Mouse (Mus musculus) embryo, embryonic 11.5 days (tissue): ENCODE measurements around the gene 2210016F16Rik.
"Not testable (repeated sequence)": the region's sequence is repeated elsewhere in the genome, so short reads cannot be mapped to it uniquely, and the experiment has no call there.

ENCODE experiments used
- DNase-seq: peaks from one replicate; pipeline ENCODE4 v3.0.0-alpha.2; 2012; ENCODE audit warnings: low read depth, low spot score

Gene 2210016F16Rik

DNA sequence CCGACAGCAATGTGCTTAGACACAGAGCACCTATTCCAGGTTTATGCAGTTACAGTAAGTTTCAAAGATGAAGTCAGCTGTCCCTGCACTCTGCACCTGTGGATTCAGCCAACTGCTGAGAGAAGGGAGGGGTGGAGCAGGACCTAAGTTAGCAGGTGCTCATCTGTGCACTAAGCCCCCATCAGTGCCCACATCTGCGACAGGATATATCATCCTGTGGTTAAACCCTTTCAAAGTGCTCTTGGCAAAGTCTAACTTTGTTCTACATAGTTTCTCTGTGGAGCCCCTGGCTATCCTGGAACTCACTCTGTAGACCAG, 11.9 kb downstream of the 2210016F16Rik start:
- no peak for DNase-seq

DNA sequence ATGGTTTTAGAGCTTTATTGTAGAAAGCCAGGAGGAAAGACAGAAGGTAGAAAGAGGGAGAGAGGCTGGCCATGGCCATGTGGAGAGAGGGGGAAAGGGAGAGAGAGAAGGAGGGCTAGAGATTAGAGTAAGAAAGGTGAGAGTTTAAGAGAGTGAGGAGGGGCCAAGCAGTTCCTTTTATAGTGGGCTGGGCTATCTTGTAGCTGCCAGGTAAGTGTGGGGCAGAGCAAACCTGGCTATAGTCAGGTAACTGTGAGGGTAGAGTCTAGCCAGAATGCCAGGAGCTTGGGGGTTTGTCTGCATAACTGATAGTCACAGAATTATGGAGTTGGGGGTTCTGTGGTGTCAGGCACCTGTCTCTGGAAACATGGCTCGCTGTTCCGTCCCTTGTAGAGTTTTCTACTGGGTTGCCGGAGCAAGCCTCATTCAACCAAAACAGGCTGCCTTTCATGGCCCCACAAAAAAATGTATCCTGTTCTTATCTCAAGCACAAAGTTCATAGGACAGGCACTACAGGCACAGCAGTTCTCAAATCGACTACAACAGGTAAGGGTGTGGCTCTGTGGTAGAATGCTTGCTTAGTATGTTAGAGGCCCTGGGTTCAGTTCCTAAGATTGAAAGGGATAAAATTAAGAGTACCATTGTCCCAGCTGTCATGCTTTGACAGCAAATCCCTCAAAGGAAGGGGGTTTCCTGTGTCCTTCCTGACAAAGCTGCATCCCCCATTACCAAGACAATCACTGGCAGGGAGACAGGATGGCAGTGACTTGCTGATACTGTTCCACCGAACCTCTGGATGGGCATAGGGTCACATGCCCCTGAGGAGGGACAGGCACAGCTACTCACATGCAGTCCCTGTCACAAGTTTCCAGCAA, 12.5 kb downstream of the 2210016F16Rik start:
- DNase-seq, result no peak

- no peak for DNase-seq
These were observed 16.2 kb downstream of the 2210016F16Rik start for GRCm38 (mm10) chr13:58368835-58369234.

GRCm38 (mm10) chr13:58367641-58368040, 17.4 kb downstream of the 2210016F16Rik start:
- no peak for DNase-seq

GRCm38 (mm10) chr13:58366373-58366772, 18.7 kb downstream of the 2210016F16Rik start:
- DNase-seq, result no peak

- DNase-seq, result not testable (repeated sequence)
These were observed 19.8 kb downstream of the 2210016F16Rik start for GRCm38 (mm10) chr13:58365179-58365578.

- DNase-seq, result no peak
These were observed 20.5 kb downstream of the 2210016F16Rik start for GRCm38 (mm10) chr13:58364353-58365175.

GRCm38 (mm10) chr13:58359304-58359653, 25.7 kb downstream of the 2210016F16Rik start:
- no peak for DNase-seq

- peak; percentile 83 for DNase-seq
These were observed 26.3 kb downstream of the 2210016F16Rik start, which contains the start of gene Kif27 for GRCm38 (mm10) chr13:58358629-58359303. Kif27 (minus strand) TSS chr13:58359122.

- no peak for DNase-seq
These were observed 32.0 kb downstream of the 2210016F16Rik start for GRCm38 (mm10) chr13:58352996-58353395.

GRCm38 (mm10) chr13:58350606-58351005, 34.4 kb downstream of the 2210016F16Rik start:
- DNase-seq, result no peak

DNA sequence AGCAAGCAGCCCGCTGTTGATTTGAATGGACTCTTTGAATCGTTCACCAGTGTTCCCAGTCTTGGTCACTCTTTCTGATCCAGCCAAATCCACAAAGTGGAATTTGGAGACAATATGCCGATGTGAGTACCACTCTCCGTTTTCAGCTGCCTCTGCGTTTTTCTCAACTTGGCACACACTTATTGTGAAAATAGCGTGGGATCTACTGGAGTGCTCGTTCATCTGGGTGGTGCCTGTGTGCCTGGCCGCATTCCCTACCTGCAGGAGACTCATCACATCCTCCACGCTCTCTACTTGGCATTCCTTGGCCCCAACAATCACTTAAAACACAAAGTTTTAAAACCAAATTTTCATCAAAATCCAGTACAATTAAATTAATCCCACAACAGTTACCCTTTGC, 40.5 kb downstream of the 2210016F16Rik start:
- no peak for DNase-seq

- DNase-seq, result no peak
These were observed 47.6 kb downstream of the 2210016F16Rik start for GRCm38 (mm10) chr13:58337456-58337855.

DNA sequence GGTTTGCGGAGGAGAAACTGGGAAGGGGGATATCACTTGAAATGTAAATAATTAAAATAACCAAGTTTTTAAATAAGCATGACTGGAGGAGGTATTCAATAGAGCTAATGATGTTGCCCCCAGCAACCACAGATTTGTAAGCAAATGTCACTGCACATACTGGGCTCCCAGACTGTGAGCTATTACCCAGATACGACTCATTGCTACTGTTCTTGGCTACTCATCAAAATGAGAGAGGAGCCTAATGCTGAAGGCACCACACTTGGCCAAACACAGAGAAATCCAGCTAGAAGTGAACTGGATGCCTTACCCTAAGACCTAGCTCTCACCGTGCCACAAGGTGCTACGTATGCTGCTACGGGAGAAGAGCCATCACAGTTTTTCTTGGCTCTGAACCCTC, 50.9 kb downstream of the 2210016F16Rik start:
- no peak for DNase-seq
